Mouse (Mus musculus) intestine, embryonic 16.5 days (tissue): ENCODE measurements around the gene Cpa4. TPM values are rescaled to one million over a fixed set of nuclear protein-coding genes. Genes with fewer than 3 reads are reported as not detected.
A peak's percentile ranks its signal among the peaks of the same experiment; 100 is the strongest.

Source experiments
- ATAC-seq: fragments of 200-750 bp; cut with Nextera tagmentation; 2 replicates; pipeline ENCODE4 v1.8.0; 2017; ENCODE audit warnings: moderate TSS enrichment, moderate library complexity
- H3K27ac ChIP-seq: fragments of 300-500 bp; sonication (generic); 2 replicates; pipeline ENCODE4 v1.5.1; 2014; ENCODE audit warnings: mild to moderate bottlenecking, low read length
- H3K27me3 ChIP-seq: fragments of 300-500 bp; sonication (generic); replicated peaks from 2 replicates; pipeline ENCODE4 v1.6.1; 2014; ENCODE audit warnings: low read length, control low read depth, mixed read lengths; ENCODE audit not compliant: control insufficient read depth, insufficient read depth
- H3K36me3 ChIP-seq: fragments of 300-500 bp; sonication (generic); 2 replicates; pipeline ENCODE4 v1.6.1; 2014; ENCODE audit warnings: low read length, control low read depth; ENCODE audit not compliant: control insufficient read depth, insufficient read depth
- H3K4me1 ChIP-seq: fragments of 300-500 bp; sonication (generic); 2 replicates; pipeline ENCODE4 v1.6.1; 2014; ENCODE audit warnings: low read length, control low read depth, mixed read lengths; ENCODE audit not compliant: control insufficient read depth, insufficient read depth
- H3K4me2 ChIP-seq: fragments of 300-500 bp; sonication (generic); 2 replicates; pipeline ENCODE4 v1.6.1; 2014; ENCODE audit warnings: low read depth, low read length, control low read depth
- H3K4me3 ChIP-seq: fragments of 300-500 bp; sonication (generic); 2 replicates; pipeline ENCODE4 v1.5.1; 2014; ENCODE audit warnings: mild to moderate bottlenecking, low read length
- H3K9ac ChIP-seq: fragments of 300-500 bp; sonication (generic); 2 replicates; pipeline ENCODE4 v1.6.1; 2014; ENCODE audit warnings: low read depth, low read length
- H3K9me3 ChIP-seq: fragments of 300-500 bp; sonication (generic); 2 replicates; pipeline ENCODE4 v1.6.1; 2016; ENCODE audit warnings: low read length, control low read depth; ENCODE audit not compliant: control insufficient read depth
- WGBS: fragments of 180-500 bp; shearing (Covaris S2); extraction: QIAGEN DNeasy Blood & Tissue Kit; methylation state at CpG from one replicate; pipeline ENCODE4 v1.1.7; 2014; 5-methylcytosine and 5-hydroxymethylcytosine counted together
- polyA plus RNA-seq: library from polyadenylated mRNA; unstranded; fragments of >200 nt; fragmentation: Nextera tagmentation; extraction: Ambion mirVana; gene quantifications from 2 replicates; pipeline ENCODE4 v1.2.1, GENCODE M21; 2015

The Cpa4 gene
- 0.39 and 0.58 TPM in 2 replicates for polyA plus RNA-seq

GRCm38 (mm10) chr6:30568069-30568468 lies at the start of gene Cpa4:
Gene Cpa4 (plus strand): TSS chr6:30568369.
- Histone ChIP-seq H3K4me3 (no peak within 1 kb of the TSS), H3K9ac (no peak within 1 kb of the TSS), H3K4me2 (no peak within 1 kb of the TSS), H3K9me3 (no peaks in the 10 kb centered on the region), H3K4me1 (peaks cover 2% of the 10 kb centered on the region; the same call in 1 of the 2 replicates), H3K27me3 (no peaks in the 10 kb centered on the region), H3K36me3 (no peaks in the 10 kb centered on the region), H3K27ac (no peak within 1 kb of the TSS)
- ATAC-seq, result no peak
- 70% methylated on average over 5 of the region's 5 CpGs for WGBS

- no peak overlapping the region for H3K9ac ChIP-seq
- H3K27me3 ChIP-seq, result no peaks in the 10 kb centered on the region
- no peak overlapping the region for H3K4me3 ChIP-seq
- WGBS, result 59% methylated on average over 11 of the region's 11 CpGs
- H3K4me2 ChIP-seq, result no peak overlapping the region
- H3K4me1 ChIP-seq, result no peaks in the 10 kb centered on the region
- H3K36me3 ChIP-seq, result no peaks in the 10 kb centered on the region
- H3K27ac ChIP-seq, result no peak overlapping the region
- no peaks in the 10 kb centered on the region for H3K9me3 ChIP-seq
- no peak for ATAC-seq
Measured at GRCm38 (mm10) chr6:30520400-30520799, 47.8 kb upstream of the Cpa4 start.

GRCm38 (mm10) chr6:30525456-30526332 lies 42.5 kb upstream of the Cpa4 start:
- Histone ChIP-seq H3K4me2 (no peak overlapping the region), H3K9me3 (no peaks in the 10 kb centered on the region), H3K9ac (no peak overlapping the region), H3K27ac (peak overlapping the region; percentile 54), H3K4me3 (no peak overlapping the region), H3K27me3 (no peaks in the 10 kb centered on the region), H3K36me3 (no peaks in the 10 kb centered on the region), H3K4me1 (peaks cover 9% of the 10 kb centered on the region; the same call in 1 of the 2 replicates)
- WGBS, result 53% methylated on average over 7 of the region's 7 CpGs
- ATAC-seq, result no peak

GRCm38 (mm10) chr6:30526586-30527515 lies 41.3 kb upstream of the Cpa4 start:
- peaks cover 9% of the 10 kb centered on the region; the same call in 1 of the 2 replicates for H3K4me1 ChIP-seq

GRCm38 (mm10) chr6:30528800-30529199 lies 39.4 kb upstream of the Cpa4 start:
- WGBS, result 64% methylated on average over 6 of the region's 6 CpGs
- H3K27me3 ChIP-seq, result no peaks in the 10 kb centered on the region
- H3K27ac ChIP-seq, result no peak overlapping the region
- no peaks in the 10 kb centered on the region for H3K36me3 ChIP-seq
- no peak overlapping the region for H3K4me3 ChIP-seq
- H3K9ac ChIP-seq, result no peak overlapping the region
- no peak overlapping the region for H3K4me2 ChIP-seq
- no peaks in the 10 kb centered on the region for H3K9me3 ChIP-seq
- 0 out of 2 replicates have a peak, but pooled peaks have one; percentile 21 for ATAC-seq
- peaks cover 9% of the 10 kb centered on the region; the same call in 1 of the 2 replicates for H3K4me1 ChIP-seq

More at GRCm38 (mm10) chr6:30526586-30527515, 41.3 kb upstream of the Cpa4 start:
- 23% methylated on average over 19 of the region's 19 CpGs for WGBS
- H3K4me2 ChIP-seq, result no peak overlapping the region
- ATAC-seq, result peak; percentile 46
- no peaks in the 10 kb centered on the region for H3K27me3 ChIP-seq
- peak overlapping the region; percentile 82 for H3K27ac ChIP-seq
- no peaks in the 10 kb centered on the region for H3K36me3 ChIP-seq
- no peak overlapping the region for H3K4me3 ChIP-seq
- no peaks in the 10 kb centered on the region for H3K9me3 ChIP-seq
- peak overlapping the region; percentile 53 for H3K9ac ChIP-seq

GRCm38 (mm10) chr6:30535340-30535739 lies 32.8 kb upstream of the Cpa4 start:
- Histone ChIP-seq H3K4me3 (no peak overlapping the region), H3K9me3 (no peaks in the 10 kb centered on the region), H3K4me2 (no peak overlapping the region), H3K27ac (no peak overlapping the region), H3K9ac (no peak overlapping the region), H3K27me3 (no peaks in the 10 kb centered on the region), H3K36me3 (no peaks in the 10 kb centered on the region), H3K4me1 (peaks cover 9% of the 10 kb centered on the region; the same call in 1 of the 2 replicates)
- no peak for ATAC-seq
- WGBS, result 36% methylated on average over 3 of the region's 3 CpGs

- no peak overlapping the region for H3K9ac ChIP-seq
- ATAC-seq, result peak; percentile 14; the same call in 1 of the 2 replicates
- WGBS, result 36% methylated on average over 10 of the region's 10 CpGs
Measured at GRCm38 (mm10) chr6:30538240-30538639, 29.9 kb upstream of the Cpa4 start.

GRCm38 (mm10) chr6:30538800-30539199 lies 29.4 kb upstream of the Cpa4 start:
- Histone ChIP-seq H3K36me3 (no peaks in the 10 kb centered on the region), H3K9me3 (no peaks in the 10 kb centered on the region), H3K27ac (peak overlapping the region; percentile 34), H3K27me3 (no peaks in the 10 kb centered on the region), H3K4me2 (no peak overlapping the region), H3K4me1 (peaks cover 23% of the 10 kb centered on the region), H3K4me3 (no peak overlapping the region), H3K9ac (no peak overlapping the region)
- ATAC-seq, result no peak
- 53% methylated on average over 5 of the region's 5 CpGs for WGBS

More at GRCm38 (mm10) chr6:30538240-30538639, 29.9 kb upstream of the Cpa4 start:
- H3K27ac ChIP-seq, result peak overlapping the region; percentile 34
- H3K36me3 ChIP-seq, result no peaks in the 10 kb centered on the region
- H3K4me1 ChIP-seq, result peaks cover 19% of the 10 kb centered on the region
- H3K9me3 ChIP-seq, result no peaks in the 10 kb centered on the region
- H3K27me3 ChIP-seq, result no peaks in the 10 kb centered on the region
- no peak overlapping the region for H3K4me3 ChIP-seq
- H3K4me2 ChIP-seq, result 0 out of 2 replicates have a peak overlapping the region, but pooled peaks have one; percentile 12
